Mouse (Mus musculus): ENCODE data around the gene Olfr690.

DNA sequence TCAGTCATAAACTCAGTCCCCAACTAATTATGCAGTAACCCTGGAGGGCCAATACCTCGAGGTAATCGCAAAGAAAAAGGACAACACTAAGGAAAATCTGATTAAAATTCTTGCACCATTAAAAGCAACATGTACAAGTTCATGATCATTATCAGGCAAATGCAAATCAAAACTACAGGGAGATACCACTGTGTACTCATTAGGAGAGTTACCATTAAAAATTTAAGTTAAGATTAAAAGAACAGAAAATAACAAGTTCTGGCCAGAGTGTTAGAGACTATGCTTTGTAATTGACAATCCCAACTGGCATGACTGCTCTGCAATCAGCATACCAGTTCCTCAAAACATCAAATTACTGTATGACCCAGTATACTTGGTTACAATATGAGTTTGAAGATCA, 8.8 kb upstream of the Olfr690 start:
- TF ChIP-seq POLR2A (IDR thresholded peaks at IDR 0.05; ENCODE audit: borderline replicate concordance, insufficient read depth, low read length) = no peak
- no peak for TF ChIP-seq CTCF (IDR thresholded peaks at IDR 0.05; ENCODE audit: borderline replicate concordance, insufficient read depth, low read depth, low read length)

All from cerebellum, adult 2 months (tissue).